Mouse (Mus musculus): ENCODE measurements at regions not wholly inside any gene's neighbourhood (a gene's known extent, or its start where the extent isn't known, plus 50 kb on each side); places are given as distances from the start of the nearest gene placed in this dataset.
A peak's percentile ranks its signal among the peaks of the same experiment; 100 is the strongest.

DNA sequence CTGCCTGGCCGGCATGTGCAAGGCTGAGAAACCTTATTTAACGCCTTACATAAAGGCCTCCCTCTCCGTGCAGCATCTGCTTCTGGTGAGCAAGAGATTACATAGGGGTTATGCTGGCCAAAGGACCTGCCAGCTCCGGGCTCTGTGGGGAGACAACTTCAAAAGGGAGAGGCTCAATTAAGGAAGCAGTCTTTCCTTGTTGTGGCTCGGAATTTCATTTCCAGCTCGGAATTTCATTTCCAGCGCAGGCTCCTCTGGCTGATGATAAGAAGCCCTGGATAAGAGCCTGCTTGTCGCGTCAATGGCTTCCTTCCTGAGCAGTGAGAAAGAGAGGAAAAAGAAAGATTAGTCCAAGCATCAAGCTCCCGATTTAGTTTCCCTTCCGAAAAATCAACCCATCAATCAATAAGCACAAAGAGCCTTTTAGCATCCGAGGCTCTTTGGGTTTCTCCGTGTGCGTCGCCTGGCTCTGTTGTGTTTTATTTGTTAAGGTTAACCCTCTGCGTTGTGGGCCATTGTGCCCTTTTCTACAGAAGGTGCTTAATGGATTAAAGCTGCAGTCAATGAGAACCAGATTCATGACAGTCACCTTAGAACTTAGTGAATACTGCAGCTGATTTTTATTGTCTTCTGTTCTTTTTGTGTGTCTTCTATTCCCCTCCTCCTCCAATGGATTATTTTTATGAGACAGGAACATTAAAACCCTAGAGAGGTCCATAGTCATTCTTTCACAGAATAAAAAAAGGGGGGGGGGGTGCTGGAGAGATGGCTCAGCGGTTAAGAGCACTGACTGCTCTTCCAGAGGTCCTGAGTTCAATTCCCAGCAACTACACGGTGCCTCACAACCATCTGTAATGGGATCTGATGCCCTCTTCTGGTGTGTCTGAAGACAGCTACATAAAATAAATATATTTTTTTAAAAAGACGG, 218.3 kb downstream of the Myo1b start:
- Histone ChIP-seq H3K27ac (replicated peaks; ENCODE audit: low read depth, low read length) (no peak overlapping the region), H3K4me2 (ENCODE audit: low read depth, severe bottlenecking) (peak overlapping the region; percentile 27), H3K4me3 (ENCODE audit: low read depth, low read length) (no peak overlapping the region), H3K27me3 (ENCODE audit: control insufficient read depth, insufficient read depth, low read length) (no peaks in the 10 kb centered on the region), H3K9me3 (ENCODE audit: control insufficient read depth, low read length) (no peaks in the 10 kb centered on the region), H3K36me3 (ENCODE audit: control insufficient read depth, insufficient read depth, low read length) (no peaks in the 10 kb centered on the region), H3K9ac (ENCODE audit: low read length) (no peak overlapping the region), H3K4me1 (ENCODE audit: control insufficient read depth, insufficient read depth, low read length) (no peaks in the 10 kb centered on the region)
- WGBS = 12% methylated on average over 19 of the region's 19 CpGs
- peak; percentile 54; the same call in 1 of the 2 replicates for ATAC-seq (ENCODE audit: insufficient number of reproducible peaks, low FRiP score, low TSS enrichment, low read depth)
- peak; percentile 59 for DNase-seq (ENCODE audit: low spot score)

DNA sequence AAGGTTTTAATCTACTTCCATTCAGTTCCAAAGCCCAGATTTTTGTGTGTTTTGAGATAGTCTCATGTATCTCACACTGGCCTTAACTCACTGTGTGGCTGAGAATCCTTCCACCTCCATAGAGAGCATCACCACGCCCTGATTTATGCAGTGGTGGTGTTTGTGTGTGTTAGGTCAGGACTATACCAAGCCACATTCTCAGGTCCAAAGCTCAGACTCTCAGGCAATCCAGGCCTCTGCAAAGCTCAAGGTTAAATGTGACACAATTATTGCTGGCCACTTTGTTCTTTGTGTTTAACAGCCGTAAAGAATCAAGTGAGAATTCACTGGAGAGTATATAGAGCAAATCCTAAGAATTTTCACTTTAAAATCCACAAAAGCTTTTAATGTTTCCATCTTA, 218.2 kb upstream of the Nabp1 start:
- Histone ChIP-seq H3K4me1 (ENCODE audit: control insufficient read depth, insufficient read depth, low read length) (no peaks in the 10 kb centered on the region), H3K4me2 (ENCODE audit: low read depth, severe bottlenecking) (no peak overlapping the region), H3K4me3 (ENCODE audit: low read depth, low read length) (no peak overlapping the region), H3K9ac (ENCODE audit: low read length) (no peak overlapping the region), H3K36me3 (ENCODE audit: control insufficient read depth, insufficient read depth, low read length) (no peaks in the 10 kb centered on the region), H3K27me3 (ENCODE audit: control insufficient read depth, insufficient read depth, low read length) (no peaks in the 10 kb centered on the region), H3K27ac (replicated peaks; ENCODE audit: low read depth, low read length) (no peak overlapping the region), H3K9me3 (ENCODE audit: control insufficient read depth, low read length) (no peaks in the 10 kb centered on the region)
- 38% methylated on average over 2 of the region's 2 CpGs for WGBS
- no peak for DNase-seq (ENCODE audit: low spot score)
- no peak for ATAC-seq (ENCODE audit: insufficient number of reproducible peaks, low FRiP score, low TSS enrichment, low read depth)

- Histone ChIP-seq H3K9ac (ENCODE audit: low read length) (no peak overlapping the region), H3K27ac (replicated peaks; ENCODE audit: low read depth, low read length) (no peak overlapping the region), H3K4me2 (ENCODE audit: low read depth, severe bottlenecking) (no peak overlapping the region), H3K36me3 (ENCODE audit: control insufficient read depth, insufficient read depth, low read length) (no peaks in the 10 kb centered on the region), H3K9me3 (ENCODE audit: control insufficient read depth, low read length) (no peaks in the 10 kb centered on the region), H3K4me1 (ENCODE audit: control insufficient read depth, insufficient read depth, low read length) (peaks cover 7% of the 10 kb centered on the region; the same call in 1 of the 2 replicates), H3K4me3 (ENCODE audit: low read depth, low read length) (no peak overlapping the region), H3K27me3 (ENCODE audit: control insufficient read depth, insufficient read depth, low read length) (no peaks in the 10 kb centered on the region)
- no peak for DNase-seq (ENCODE audit: low spot score)
- no peak for ATAC-seq (ENCODE audit: insufficient number of reproducible peaks, low FRiP score, low TSS enrichment, low read depth)
- WGBS = 97% methylated on average over 10 of the region's 10 CpGs
Observed at GRCm38 (mm10) chr1:51690878-51691277, 212.7 kb upstream of the Nabp1 start.

DNA sequence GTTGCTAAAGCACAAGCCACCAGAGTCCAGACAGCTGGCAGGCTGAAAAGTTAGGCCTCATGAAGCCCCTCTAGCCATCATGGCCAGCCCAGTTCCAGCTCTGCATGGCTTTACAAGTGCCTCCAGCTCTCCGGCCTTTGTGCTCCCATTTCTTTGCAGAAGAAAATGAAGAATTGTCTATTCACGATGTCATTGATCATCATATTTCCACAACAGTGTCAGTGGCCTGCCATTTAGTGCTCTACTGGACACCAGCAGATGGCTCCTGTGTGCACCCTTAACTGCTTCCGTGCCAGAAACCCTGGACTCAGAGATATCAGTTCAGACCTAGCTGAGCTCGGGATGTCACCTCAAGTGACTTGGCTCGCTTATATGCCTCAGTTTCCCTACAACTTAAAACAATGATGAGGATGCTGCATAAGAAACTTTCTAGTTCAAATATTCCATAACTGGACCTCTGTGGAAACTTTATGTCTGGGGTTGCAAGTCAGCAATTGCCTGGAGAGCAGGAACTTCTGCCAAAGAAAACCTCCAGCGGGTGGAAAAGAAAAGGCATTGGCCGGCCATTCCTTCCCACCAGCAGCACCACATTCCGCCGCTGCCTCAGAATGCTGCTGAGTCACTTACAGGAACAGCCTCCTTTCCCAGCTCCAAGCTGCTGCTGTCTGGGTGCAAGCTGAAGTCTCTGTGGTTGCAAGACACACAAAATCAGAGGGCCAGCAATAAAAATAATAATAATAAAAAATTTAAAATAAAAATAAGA, 211.4 kb upstream of the Nabp1 start:
- H3K4me1 ChIP-seq (ENCODE audit: control insufficient read depth, insufficient read depth, low read length) = peaks cover 7% of the 10 kb centered on the region; the same call in 1 of the 2 replicates
- ATAC-seq (ENCODE audit: insufficient number of reproducible peaks, low FRiP score, low TSS enrichment, low read depth) (no peak), DNase-seq (ENCODE audit: low spot score) (no peak)
- H3K36me3 ChIP-seq (ENCODE audit: control insufficient read depth, insufficient read depth, low read length) = no peaks in the 10 kb centered on the region
- H3K4me2 ChIP-seq (ENCODE audit: low read depth, severe bottlenecking) = no peak overlapping the region
- no peak overlapping the region for H3K4me3 ChIP-seq (ENCODE audit: low read depth, low read length)
- no peaks in the 10 kb centered on the region for H3K9me3 ChIP-seq (ENCODE audit: control insufficient read depth, low read length)
- no peak overlapping the region for H3K9ac ChIP-seq (ENCODE audit: low read length)
- no peak overlapping the region for H3K27ac ChIP-seq (replicated peaks; ENCODE audit: low read depth, low read length)
- H3K27me3 ChIP-seq (ENCODE audit: control insufficient read depth, insufficient read depth, low read length) = no peaks in the 10 kb centered on the region
- WGBS = 85% methylated on average over 9 of the region's 9 CpGs

DNA sequence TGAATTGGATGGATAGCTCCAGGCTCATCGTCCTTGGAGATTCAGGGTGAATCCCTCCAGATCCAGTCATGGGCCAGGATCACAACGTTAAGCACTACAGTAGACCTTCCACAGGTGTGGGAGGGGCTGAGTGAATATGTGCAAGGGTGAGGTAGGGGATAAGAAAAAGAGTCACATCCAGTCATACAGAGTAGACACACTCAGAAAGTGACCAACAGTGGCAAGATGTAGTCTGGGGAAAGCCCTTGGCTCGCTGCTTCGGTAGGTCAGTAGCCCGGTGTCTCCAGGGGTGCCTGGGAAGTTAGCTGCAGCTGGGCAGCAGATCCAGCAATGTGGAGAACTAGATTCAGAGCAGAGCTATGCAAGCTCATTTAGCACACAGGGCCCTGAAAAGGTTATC, 210.7 kb upstream of the Nabp1 start:
- Histone ChIP-seq H3K4me1 (ENCODE audit: control insufficient read depth, insufficient read depth, low read length) (peaks cover 7% of the 10 kb centered on the region; the same call in 1 of the 2 replicates), H3K27me3 (ENCODE audit: control insufficient read depth, insufficient read depth, low read length) (no peaks in the 10 kb centered on the region), H3K4me3 (ENCODE audit: low read depth, low read length) (no peak overlapping the region), H3K9me3 (ENCODE audit: control insufficient read depth, low read length) (no peaks in the 10 kb centered on the region), H3K36me3 (ENCODE audit: control insufficient read depth, insufficient read depth, low read length) (no peaks in the 10 kb centered on the region), H3K4me2 (ENCODE audit: low read depth, severe bottlenecking) (no peak overlapping the region), H3K27ac (replicated peaks; ENCODE audit: low read depth, low read length) (no peak overlapping the region), H3K9ac (ENCODE audit: low read length) (no peak overlapping the region)
- WGBS = 78% methylated on average over 5 of the region's 5 CpGs
- DNase-seq (ENCODE audit: low spot score) = no peak
- ATAC-seq (ENCODE audit: insufficient number of reproducible peaks, low FRiP score, low TSS enrichment, low read depth) = no peak

GRCm38 (mm10) chr1:51688224-51688545, 210.0 kb upstream of the Nabp1 start:
- Histone ChIP-seq H3K27ac (replicated peaks; ENCODE audit: low read depth, low read length) (no peak overlapping the region), H3K4me3 (ENCODE audit: low read depth, low read length) (no peak overlapping the region), H3K4me1 (ENCODE audit: control insufficient read depth, insufficient read depth, low read length) (peaks cover 7% of the 10 kb centered on the region; the same call in 1 of the 2 replicates), H3K27me3 (ENCODE audit: control insufficient read depth, insufficient read depth, low read length) (no peaks in the 10 kb centered on the region), H3K36me3 (ENCODE audit: control insufficient read depth, insufficient read depth, low read length) (no peaks in the 10 kb centered on the region), H3K4me2 (ENCODE audit: low read depth, severe bottlenecking) (no peak overlapping the region), H3K9me3 (ENCODE audit: control insufficient read depth, low read length) (no peaks in the 10 kb centered on the region), H3K9ac (ENCODE audit: low read length) (no peak overlapping the region)
- ATAC-seq (ENCODE audit: insufficient number of reproducible peaks, low FRiP score, low TSS enrichment, low read depth) (no peak), DNase-seq (ENCODE audit: low spot score) (no peak)
- WGBS = 42% methylated on average over 1 of the region's 1 CpGs

- no peak; the same call in 1 of the 2 replicates for ATAC-seq (ENCODE audit: insufficient number of reproducible peaks, low FRiP score, low TSS enrichment, low read depth)
- Histone ChIP-seq H3K9ac (ENCODE audit: low read length) (no peak overlapping the region), H3K36me3 (ENCODE audit: control insufficient read depth, insufficient read depth, low read length) (no peaks in the 10 kb centered on the region), H3K4me3 (ENCODE audit: low read depth, low read length) (no peak overlapping the region), H3K9me3 (ENCODE audit: control insufficient read depth, low read length) (no peaks in the 10 kb centered on the region), H3K4me1 (ENCODE audit: control insufficient read depth, insufficient read depth, low read length) (peaks cover 7% of the 10 kb centered on the region; the same call in 1 of the 2 replicates), H3K27me3 (ENCODE audit: control insufficient read depth, insufficient read depth, low read length) (no peaks in the 10 kb centered on the region), H3K4me2 (ENCODE audit: low read depth, severe bottlenecking) (no peak overlapping the region), H3K27ac (replicated peaks; ENCODE audit: low read depth, low read length) (no peak overlapping the region)
- WGBS = 44% methylated on average over 7 of the region's 7 CpGs
- DNase-seq (ENCODE audit: low spot score) = no peak
Observed at GRCm38 (mm10) chr1:51687484-51688223, 209.4 kb upstream of the Nabp1 start.

DNA sequence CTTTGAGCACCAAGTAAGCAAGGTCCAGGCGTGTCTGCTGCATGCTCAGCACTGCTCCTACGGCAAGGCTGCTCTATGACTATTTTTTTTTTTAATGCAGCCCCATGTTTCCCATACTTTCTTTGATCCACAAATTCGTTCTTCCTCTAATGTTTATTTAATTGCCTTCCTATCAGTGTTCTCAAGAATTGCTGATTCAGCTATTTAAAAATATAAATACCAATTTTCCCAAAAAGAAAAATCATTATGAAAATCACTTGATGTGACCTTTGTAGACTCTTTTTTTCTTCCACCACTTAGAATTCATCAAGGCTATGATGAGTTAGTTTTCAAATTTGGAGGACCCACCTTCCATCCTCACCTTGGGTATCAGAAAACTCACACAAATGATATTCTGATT, 208.5 kb upstream of the Nabp1 start:
- Histone ChIP-seq H3K27ac (replicated peaks; ENCODE audit: low read depth, low read length) (no peak overlapping the region), H3K4me3 (ENCODE audit: low read depth, low read length) (no peak overlapping the region), H3K4me2 (ENCODE audit: low read depth, severe bottlenecking) (no peak overlapping the region), H3K36me3 (ENCODE audit: control insufficient read depth, insufficient read depth, low read length) (no peaks in the 10 kb centered on the region), H3K9me3 (ENCODE audit: control insufficient read depth, low read length) (no peaks in the 10 kb centered on the region), H3K4me1 (ENCODE audit: control insufficient read depth, insufficient read depth, low read length) (peaks cover 7% of the 10 kb centered on the region; the same call in 1 of the 2 replicates), H3K27me3 (ENCODE audit: control insufficient read depth, insufficient read depth, low read length) (no peaks in the 10 kb centered on the region), H3K9ac (ENCODE audit: low read length) (no peak overlapping the region)
- ATAC-seq (ENCODE audit: insufficient number of reproducible peaks, low FRiP score, low TSS enrichment, low read depth) = no peak
- no peak for DNase-seq (ENCODE audit: low spot score)
- 83% methylated on average over 3 of the region's 3 CpGs for WGBS
